11 mouse cellular contexts compared by ENCODE assay signal in genomic region chr11:52395343-52395742, GRCm38 (mm10). TPM values are rescaled to one million over a fixed set of nuclear protein-coding genes. Genes with fewer than 3 reads are reported as not detected.
DNase-seq lines count a peak whose midpoint lies in the region; ATAC-seq lines count a peak whose summit lies in the region.
"Had no signal": no experiment of that assay in that cellular context is flagged by ENCODE, and none has a peak within 500 bp of the region (broad histone marks: within the 10 kb centered on the region; RNA-seq: fewer than 3 reads in every experiment).

No protein-coding gene starts in this region.

- 34% methylated on average over 4 of the region's 4 CpGs for WGBS in forebrain, embryonic 15.5 days
- 41% methylated on average over 4 of the region's 4 CpGs for WGBS in forebrain, embryonic 16.5 days
- 29% methylated on average over 4 of the region's 4 CpGs for WGBS in midbrain, embryonic 13.5 days
- 35% methylated on average over 4 of the region's 4 CpGs for WGBS in midbrain, embryonic 15.5 days
- 33% methylated on average over 4 of the region's 4 CpGs for WGBS in hindbrain, embryonic 12.5 days

- H3K4me3 ChIP-seq in forebrain, embryonic 15.5 days, result peak overlapping the region; percentile 72; the same call in 1 of the 2 replicates
- H3K4me3 ChIP-seq in forebrain, embryonic 16.5 days (replicated peaks; ENCODE audit: low read length), result no peak overlapping the region
- H3K4me3 ChIP-seq in midbrain, embryonic 13.5 days (replicated peaks), result no peak overlapping the region
- H3K4me3 ChIP-seq in midbrain, embryonic 15.5 days, result no peak overlapping the region
- H3K4me3 ChIP-seq in hindbrain, embryonic 12.5 days, result no peak overlapping the region

- ATAC-seq in forebrain, embryonic 15.5 days (replicated peaks), result no peak
- ATAC-seq in forebrain, embryonic 16.5 days, result no peak
- ATAC-seq in midbrain, embryonic 13.5 days, result no peak
- ATAC-seq in midbrain, embryonic 15.5 days (replicated peaks), result no peak; the same call in 1 of the 2 replicates
- ATAC-seq in hindbrain, embryonic 12.5 days (ENCODE audit: low FRiP score), result no peak

- no peaks in the 10 kb centered on the region for H3K36me3 ChIP-seq in forebrain, embryonic 15.5 days
- peaks cover 3% of the 10 kb centered on the region; the same call in 1 of the 2 replicates for H3K36me3 ChIP-seq in forebrain, embryonic 16.5 days (ENCODE audit: control insufficient read depth, insufficient read depth)
- 0 out of 2 replicates have a peak, but pooled peaks cover 9% of the 10 kb centered on the region for H3K36me3 ChIP-seq in midbrain, embryonic 13.5 days
- H3K36me3 ChIP-seq in midbrain, embryonic 15.5 days (replicated peaks), result 0 out of 2 replicates have a peak, but pooled peaks cover 2% of the 10 kb centered on the region
- 0 out of 2 replicates have a peak, but pooled peaks cover 2% of the 10 kb centered on the region for H3K36me3 ChIP-seq in hindbrain, embryonic 12.5 days
- H3K36me3 ChIP-seq in splenic B cell, adult 2 months (ENCODE audit: control insufficient read depth, insufficient read depth, low read length, poor library complexity, severe bottlenecking), result no peaks in the 10 kb centered on the region

- H3K4me2 ChIP-seq in forebrain, embryonic 15.5 days (replicated peaks), result no peak overlapping the region
- no peak overlapping the region for H3K4me2 ChIP-seq in forebrain, embryonic 16.5 days (ENCODE audit: low read length)
- H3K4me2 ChIP-seq in midbrain, embryonic 13.5 days (replicated peaks), result 0 out of 2 replicates have a peak overlapping the region, but pooled peaks have one; percentile 85
- H3K4me2 ChIP-seq in midbrain, embryonic 15.5 days, result no peak overlapping the region
- H3K4me2 ChIP-seq in hindbrain, embryonic 12.5 days (replicated peaks), result no peak overlapping the region

- H3K27me3 ChIP-seq in forebrain, embryonic 15.5 days, result no peaks in the 10 kb centered on the region
- H3K27me3 ChIP-seq in forebrain, embryonic 16.5 days (replicated peaks; ENCODE audit: control insufficient read depth, insufficient read depth, low read length), result no peaks in the 10 kb centered on the region
- H3K27me3 ChIP-seq in midbrain, embryonic 13.5 days, result no peaks in the 10 kb centered on the region
- H3K27me3 ChIP-seq in midbrain, embryonic 15.5 days (replicated peaks), result no peaks in the 10 kb centered on the region
- no peaks in the 10 kb centered on the region for H3K27me3 ChIP-seq in hindbrain, embryonic 12.5 days
- H3K27me3 ChIP-seq in splenic B cell, adult 2 months (ENCODE audit: control insufficient read depth, insufficient read depth, low read length, poor library complexity, severe bottlenecking), result no peaks in the 10 kb centered on the region

- peaks cover 13% of the 10 kb centered on the region for H3K4me1 ChIP-seq in forebrain, embryonic 15.5 days
- H3K4me1 ChIP-seq in forebrain, embryonic 16.5 days (replicated peaks; ENCODE audit: control insufficient read depth, insufficient read depth, low read length), result peaks cover 10% of the 10 kb centered on the region
- H3K4me1 ChIP-seq in midbrain, embryonic 13.5 days (replicated peaks), result peaks cover 32% of the 10 kb centered on the region
- H3K4me1 ChIP-seq in midbrain, embryonic 15.5 days, result peaks cover 24% of the 10 kb centered on the region
- peaks cover 17% of the 10 kb centered on the region for H3K4me1 ChIP-seq in hindbrain, embryonic 12.5 days

- H3K9me3 ChIP-seq in forebrain, embryonic 15.5 days, result no peaks in the 10 kb centered on the region
- no peaks in the 10 kb centered on the region for H3K9me3 ChIP-seq in forebrain, embryonic 16.5 days (ENCODE audit: control insufficient read depth, low read length)
- no peaks in the 10 kb centered on the region for H3K9me3 ChIP-seq in midbrain, embryonic 13.5 days
- H3K9me3 ChIP-seq in midbrain, embryonic 15.5 days, result no peaks in the 10 kb centered on the region
- H3K9me3 ChIP-seq in hindbrain, embryonic 12.5 days (replicated peaks), result no peaks in the 10 kb centered on the region

- DNase-seq in splenic B cell, adult 2 months (ENCODE audit: low read depth, low spot score), result peak; percentile 44
- no peak for DNase-seq in thymus, postnatal 0 days (ENCODE audit: low spot score)
- no peak for DNase-seq in right cerebral cortex, postnatal 10 days (ENCODE audit: low spot score in 2 of 2)
- DNase-seq: cerebellum, adult 2 months; heart, postnatal 14 days; lung, postnatal 14 days had no signal

- no peak overlapping the region for H3K27ac ChIP-seq in forebrain, embryonic 15.5 days (replicated peaks)
- H3K27ac ChIP-seq in forebrain, embryonic 16.5 days (ENCODE audit: low read length), result no peak overlapping the region
- H3K27ac ChIP-seq in midbrain, embryonic 13.5 days, result no peak overlapping the region
- no peak overlapping the region for H3K27ac ChIP-seq in midbrain, embryonic 15.5 days
- no peak overlapping the region for H3K27ac ChIP-seq in hindbrain, embryonic 12.5 days

- no peak overlapping the region for H3K9ac ChIP-seq in forebrain, embryonic 15.5 days (replicated peaks)
- H3K9ac ChIP-seq in forebrain, embryonic 16.5 days (replicated peaks; ENCODE audit: low read depth, low read length), result no peak overlapping the region
- H3K9ac ChIP-seq in midbrain, embryonic 13.5 days (replicated peaks), result 0 out of 2 replicates have a peak overlapping the region, but pooled peaks have one; percentile 55
- no peak overlapping the region for H3K9ac ChIP-seq in midbrain, embryonic 15.5 days
- 0 out of 2 replicates have a peak overlapping the region, but pooled peaks have one; percentile 50 for H3K9ac ChIP-seq in hindbrain, embryonic 12.5 days

RNA-seq across cellular contexts. Expression of gene 9530068E07Rik, which starts 0.9 kb away (rescaled TPM):
- 112 and 118 TPM in 2 replicates for polyA plus RNA-seq in forebrain, embryonic 15.5 days (2015; fragmentation: Nextera tagmentation; extraction: Ambion mirVana)
- 116 and 124 TPM in 2 replicates for polyA plus RNA-seq in forebrain, embryonic 16.5 days (2015; fragmentation: Nextera tagmentation; extraction: Ambion mirVana)
- polyA plus RNA-seq in midbrain, embryonic 13.5 days (2015; fragmentation: Nextera tagmentation; extraction: Ambion mirVana), result 127 and 131 TPM in 2 replicates
- polyA plus RNA-seq in midbrain, embryonic 15.5 days (2015; fragmentation: Nextera tagmentation; extraction: Ambion mirVana), result 129 TPM in 2 replicates
- 172 and 178 TPM in 2 replicates for polyA plus RNA-seq in hindbrain, embryonic 12.5 days (2016; fragmentation: Nextera tagmentation; extraction: Ambion mirVana)
- 85.6 and 89.6 TPM in 2 replicates for polyA plus RNA-seq in thymus, postnatal 0 days (2015; fragmentation: Nextera tagmentation; extraction: Ambion mirVana)

RNA-seq across cellular contexts. Expression of gene Vdac1, which starts 34.7 kb away (rescaled TPM):
- polyA plus RNA-seq in forebrain, embryonic 15.5 days (2015; fragmentation: Nextera tagmentation; extraction: Ambion mirVana), result 272 and 293 TPM in 2 replicates
- polyA plus RNA-seq in forebrain, embryonic 16.5 days (2015; fragmentation: Nextera tagmentation; extraction: Ambion mirVana), result 329 and 341 TPM in 2 replicates
- 268 and 278 TPM in 2 replicates for polyA plus RNA-seq in midbrain, embryonic 13.5 days (2015; fragmentation: Nextera tagmentation; extraction: Ambion mirVana)
- 334 and 335 TPM in 2 replicates for polyA plus RNA-seq in midbrain, embryonic 15.5 days (2015; fragmentation: Nextera tagmentation; extraction: Ambion mirVana)
- 232 and 233 TPM in 2 replicates for polyA plus RNA-seq in hindbrain, embryonic 12.5 days (2016; fragmentation: Nextera tagmentation; extraction: Ambion mirVana)
- polyA plus RNA-seq in thymus, postnatal 0 days (2015; fragmentation: Nextera tagmentation; extraction: Ambion mirVana), result 226 and 233 TPM in 2 replicates

Comparison
In these comparisons a context has a peak if more than half of its experiments do, and no peak if none do; other contexts are left out.
1. H3K9ac ChIP-seq: peak in midbrain, embryonic 13.5 days (single experiment) and hindbrain, embryonic 12.5 days (single experiment); none in forebrain, embryonic 15.5 days (single experiment), forebrain, embryonic 16.5 days (single experiment) and midbrain, embryonic 15.5 days (single experiment).